Comparison of ENCODE assay signal across 13 mouse cellular contexts in genomic region chr15:9454198-9454597, GRCm38 (mm10). TPM values are rescaled to one million over a fixed set of nuclear protein-coding genes. Genes with fewer than 3 reads are reported as not detected.
DNase-seq lines count a peak whose midpoint lies in the region; TF ChIP-seq lines count a peak whose summit lies in the region.
"Had no signal": no experiment of that assay in that cellular context is flagged by ENCODE, and none has a peak within 500 bp of the region (broad histone marks: within the 10 kb centered on the region; RNA-seq: fewer than 3 reads in every experiment).

No protein-coding gene starts in this region.

- in situ Hi-C loops in ES-E14 (cut with MboI; ENCODE audit: low sequenced_read_pairs in 2 of 2, unreplicated experiment in 2 of 2) = loop anchor here in 1 of 2 experiments (25.0 kb wide), 1 partner anchor 858 kb away; no protein-coding TSS in a partner anchor

- H3K9ac ChIP-seq in ES-E14 (ENCODE audit: insufficient read depth, low read depth, low read length, poor library complexity, severe bottlenecking) = no peak overlapping the region
- H3K9ac ChIP-seq: lung, embryonic 15.5 days had no signal

- peaks cover 3 to 10% of the 10 kb centered on the region in 2 experiments; a peak in 2 of 4 replicates for H3K4me1 ChIP-seq in ES-E14 (ENCODE audit: control insufficient read depth in 2 of 2, insufficient read depth in 2 of 2, low read length in 2 of 2, poor library complexity in 1 of 2)
- H3K4me1 ChIP-seq: lung, embryonic 15.5 days had no signal

- H3K9me3 ChIP-seq in ES-E14 (ENCODE audit: control insufficient read depth, insufficient read depth, low read depth, low read length) = no peaks in the 10 kb centered on the region
- H3K9me3 ChIP-seq: lung, embryonic 15.5 days had no signal

- no peaks in the 10 kb centered on the region for H3K36me3 ChIP-seq in ES-E14 (ENCODE audit: control insufficient read depth, insufficient read depth, low read length, poor library complexity, severe bottlenecking)
- H3K36me3 ChIP-seq: lung, embryonic 15.5 days had no signal

- H3K4me3 ChIP-seq in ES-E14 (ENCODE audit: insufficient read depth in 1 of 2, low read depth in 1 of 2, low read length in 2 of 2, poor library complexity in 1 of 2, severe bottlenecking in 1 of 2) = no peak overlapping the region
- H3K4me3 ChIP-seq: lung, embryonic 15.5 days had no signal

- H3K27ac ChIP-seq in ES-E14 (ENCODE audit: insufficient read depth, low read depth, low read length, poor library complexity, severe bottlenecking) = peak overlapping the region; percentile 4; the same call in 1 of the 2 replicates
- H3K27ac ChIP-seq: kidney, postnatal 0 days; lung, embryonic 15.5 days had no signal

- peak; percentile 1 for DNase-seq in gastrocnemius, adult 18-20 months (ENCODE audit: low spot score)
- DNase-seq in gastrocnemius, adult 8-10 months (ENCODE audit: low spot score in 2 of 2) = no peak
- peak; percentile 6 to 27 for DNase-seq in layer of hippocampus, postnatal 10 days (ENCODE audit: low spot score in 2 of 2)
- no peak for DNase-seq in layer of hippocampus, adult 9-10 months (ENCODE audit: low spot score)
- no peak for DNase-seq in ES-E14 (ENCODE audit: low read depth, low spot score)
- peak; percentile 16 for DNase-seq in gastrocnemius, postnatal 10 days
- no peak for DNase-seq in yolk sac, embryonic 10.5 days (ENCODE audit: low spot score)
- DNase-seq: cerebellum, adult 11-12 months; layer of hippocampus, adult 9-11 months; right cerebral cortex, postnatal 14 days had no signal

TF ChIP-seq in ES-E14, 5 proteins besides CTCF, POLR2A, EP300 and RAD21:
- TF ChIP-seq CHD2 (IDR thresholded peaks at IDR 0.05; ENCODE audit: low read depth, low read length) (no peak), ZNF384 (IDR thresholded peaks at IDR 0.05; ENCODE audit: low read depth, low read length) (no peak), MAFK (IDR thresholded peaks at IDR 0.05; ENCODE audit: insufficient read depth, low read depth, low read length) (no peak), HCFC1 (IDR thresholded peaks at IDR 0.05; ENCODE audit: borderline replicate concordance, insufficient read depth, low read length) (no peak), ZC3H11A (IDR thresholded peaks at IDR 0.05; ENCODE audit: borderline replicate concordance, low read depth, low read length) (no peak)

RNA-seq across cellular contexts. Expression of gene Capsl, which starts 18.4 kb away (rescaled TPM):
- not detected for total RNA-seq in gastrocnemius, adult 18-20 months (2021)
- total RNA-seq in gastrocnemius, adult 8-10 months (2022) = not detected
- 1 to 10 TPM; 5.3 to 5.4 TPM for total RNA-seq in layer of hippocampus, postnatal 10 days (2021)
- total RNA-seq in ES-E14 (2012; rRNA removed) = 9.1 and 10.6 TPM in 2 replicates
- total RNA-seq in gastrocnemius, postnatal 10 days (2021) = not detected
- total RNA-seq: neutrophil, adult 5-6 weeks had no signal

Comparison
In these comparisons a context has a peak if more than half of its experiments do, and no peak if none do; other contexts are left out.
1. DNase-seq: peak in gastrocnemius, adult 18-20 months (single experiment), layer of hippocampus, postnatal 10 days (2 of 2) and gastrocnemius, postnatal 10 days (single experiment); none in gastrocnemius, adult 8-10 months (0 of 2), layer of hippocampus, adult 9-10 months (single experiment), ES-E14 (single experiment) and yolk sac, embryonic 10.5 days (single experiment).
2. RNA of gene Capsl, which starts 18.4 kb away (total RNA-seq): 9.1 to 10.6 TPM in ES-E14 and 5.3 to 5.4 TPM in layer of hippocampus, postnatal 10 days; not detected in gastrocnemius, adult 18-20 months, not detected in gastrocnemius, adult 8-10 months and not detected in gastrocnemius, postnatal 10 days; every median in the first group is over 4 times any median in the second.